Mouse (Mus musculus): ENCODE data around the gene Syt1. TPM values are rescaled to one million over a fixed set of nuclear protein-coding genes. Genes with fewer than 3 reads are reported as not detected.

Gene Syt1
- polyA plus RNA-seq, 1 experiment: 0.47 TPM

GRCm38 (mm10) chr10:108453561-108453960 lies 557.2 kb downstream of the Syt1 start:
- TF ChIP-seq CTCF (IDR thresholded peaks at IDR 0.05; ENCODE audit: borderline replicate concordance, insufficient read depth, low read length): no peak
- Histone ChIP-seq H3K4me3 (ENCODE audit: insufficient read depth, low read length) (no peak overlapping the region), H3K4me1 (ENCODE audit: control insufficient read depth, insufficient read depth, low read length) (no peaks in the 10 kb centered on the region), H3K27ac (ENCODE audit: insufficient read depth, low read length) (no peak overlapping the region)

GRCm38 (mm10) chr10:108452421-108452820 lies 558.4 kb downstream of the Syt1 start:
- H3K27ac ChIP-seq (ENCODE audit: insufficient read depth, low read length): no peak overlapping the region
- no peak overlapping the region for H3K4me3 ChIP-seq (ENCODE audit: insufficient read depth, low read length)
- H3K4me1 ChIP-seq (ENCODE audit: control insufficient read depth, insufficient read depth, low read length): no peaks in the 10 kb centered on the region; the same call in 1 of the 2 replicates
- TF ChIP-seq POLR2A (IDR thresholded peaks at IDR 0.05; ENCODE audit: low read depth, low read length) (no peak), CTCF (IDR thresholded peaks at IDR 0.05; ENCODE audit: borderline replicate concordance, insufficient read depth, low read length) (no peak)

- no peak for TF ChIP-seq POLR2A (IDR thresholded peaks at IDR 0.05; ENCODE audit: low read depth, low read length)
- TF ChIP-seq CTCF (IDR thresholded peaks at IDR 0.05; ENCODE audit: borderline replicate concordance, insufficient read depth, low read length): no peak
- H3K27ac ChIP-seq (ENCODE audit: insufficient read depth, low read length): no peak overlapping the region
- no peaks in the 10 kb centered on the region; the same call in 1 of the 2 replicates for H3K4me1 ChIP-seq (ENCODE audit: control insufficient read depth, insufficient read depth, low read length)
- H3K4me3 ChIP-seq (ENCODE audit: insufficient read depth, low read length): no peak overlapping the region
Observed at GRCm38 (mm10) chr10:108451516-108451915, 559.3 kb downstream of the Syt1 start.

- TF ChIP-seq CTCF (IDR thresholded peaks at IDR 0.05; ENCODE audit: borderline replicate concordance, insufficient read depth, low read length) (no peak), POLR2A (IDR thresholded peaks at IDR 0.05; ENCODE audit: low read depth, low read length) (no peak)
- Histone ChIP-seq H3K4me3 (ENCODE audit: insufficient read depth, low read length) (no peak overlapping the region), H3K4me1 (ENCODE audit: control insufficient read depth, insufficient read depth, low read length) (no peaks in the 10 kb centered on the region; the same call in 1 of the 2 replicates), H3K27ac (ENCODE audit: insufficient read depth, low read length) (no peak overlapping the region)
Observed at GRCm38 (mm10) chr10:108450401-108450800, 560.4 kb downstream of the Syt1 start.

GRCm38 (mm10) chr10:108448421-108448820 lies 562.4 kb downstream of the Syt1 start:
- Histone ChIP-seq H3K27ac (ENCODE audit: insufficient read depth, low read length) (no peak overlapping the region), H3K4me3 (ENCODE audit: insufficient read depth, low read length) (no peak overlapping the region), H3K4me1 (ENCODE audit: control insufficient read depth, insufficient read depth, low read length) (peaks cover 5% of the 10 kb centered on the region; the same call in 1 of the 2 replicates)
- no peak for TF ChIP-seq CTCF (IDR thresholded peaks at IDR 0.05; ENCODE audit: borderline replicate concordance, insufficient read depth, low read length)
- TF ChIP-seq POLR2A (IDR thresholded peaks at IDR 0.05; ENCODE audit: low read depth, low read length): no peak

Measured in embryonic fibroblast, embryonic 13.5 days (primary cell).